Mouse (Mus musculus): ENCODE results near the gene Olfr1441. TPM values are rescaled to one million over a fixed set of nuclear protein-coding genes. Genes with fewer than 3 reads are reported as not detected.

Olfr1441 gene
- polyA plus RNA-seq, 1 experiment from 2014 or later = not detected

DNA sequence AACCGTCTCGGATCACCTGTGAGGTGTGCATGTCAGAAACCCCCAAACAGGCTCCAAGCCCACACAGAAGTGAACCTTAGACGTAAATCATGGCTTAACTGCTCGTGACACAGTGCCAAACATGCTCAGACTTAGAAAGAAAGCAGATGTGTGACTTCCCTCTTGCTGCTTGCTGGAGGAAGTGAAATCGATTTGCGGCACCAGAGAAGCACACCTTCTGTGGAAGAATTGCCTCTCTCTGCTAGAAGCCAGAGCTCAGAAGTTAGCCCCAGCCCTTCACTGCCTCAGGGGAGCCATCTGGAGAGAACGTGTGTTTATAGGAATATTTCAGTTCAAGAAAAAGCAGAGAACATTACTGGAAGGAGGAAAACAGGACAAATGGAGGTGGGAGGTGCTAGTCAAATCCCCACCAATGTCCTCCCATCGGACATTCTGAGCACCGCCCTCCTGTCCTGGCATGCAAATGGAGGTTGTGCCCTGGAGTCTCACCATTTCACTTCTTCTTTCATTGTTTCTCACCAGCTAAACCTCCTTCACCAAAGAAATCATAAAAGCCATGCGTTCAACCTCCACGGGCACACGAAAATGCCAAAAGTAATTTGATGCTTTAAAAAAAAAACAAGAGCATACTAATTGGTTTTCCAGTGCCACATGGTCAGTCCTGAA lies 40.3 kb downstream of the Olfr1441 start:
- H3K4me1 ChIP-seq (ENCODE audit: control insufficient read depth, insufficient read depth, low read length) = no peaks in the 10 kb centered on the region
- H3K4me3 ChIP-seq (ENCODE audit: low read depth, low read length) = no peak overlapping the region
- H3K4me2 ChIP-seq (ENCODE audit: low read depth, severe bottlenecking) = peak overlapping the region; percentile 15; the same call in 1 of the 2 replicates
- 45% methylated on average over 12 of the region's 12 CpGs for WGBS
- peak overlapping the region; percentile 42; the same call in 1 of the 2 replicates for H3K27ac ChIP-seq (replicated peaks; ENCODE audit: low read depth, low read length)
- DNase-seq (ENCODE audit: low spot score) (peak; percentile 54), ATAC-seq (ENCODE audit: insufficient number of reproducible peaks, low FRiP score, low TSS enrichment, low read depth) (peak; percentile 39; the same call in 1 of the 2 replicates)
- H3K9me3 ChIP-seq (ENCODE audit: control insufficient read depth, low read length) = no peaks in the 10 kb centered on the region
- no peaks in the 10 kb centered on the region for H3K27me3 ChIP-seq (ENCODE audit: control insufficient read depth, insufficient read depth, low read length)
- no peaks in the 10 kb centered on the region for H3K36me3 ChIP-seq (ENCODE audit: control insufficient read depth, insufficient read depth, low read length)
- H3K9ac ChIP-seq (ENCODE audit: low read length) = no peak overlapping the region

DNA sequence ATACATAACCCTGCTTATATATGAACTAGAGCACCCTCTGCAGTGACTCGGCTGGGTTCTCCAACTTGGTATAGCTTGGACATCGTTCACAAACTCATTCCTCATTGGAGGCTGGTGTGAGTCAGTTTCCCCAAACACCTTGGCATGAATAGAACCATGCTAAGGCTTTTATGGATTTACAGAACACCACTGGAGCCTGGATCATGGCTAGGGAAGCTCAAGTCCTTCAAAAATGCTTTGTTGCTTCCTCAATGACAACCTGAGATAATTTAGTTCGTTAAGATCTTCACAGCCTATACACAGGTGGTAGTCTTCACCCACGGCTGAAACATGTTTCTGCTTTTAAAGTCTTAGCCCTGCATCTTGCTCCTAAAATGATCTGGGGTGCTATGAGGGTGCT lies 42.3 kb downstream of the Olfr1441 start:
- Histone ChIP-seq H3K9me3 (ENCODE audit: control insufficient read depth, low read length) (no peaks in the 10 kb centered on the region), H3K4me1 (ENCODE audit: control insufficient read depth, insufficient read depth, low read length) (no peaks in the 10 kb centered on the region), H3K36me3 (ENCODE audit: control insufficient read depth, insufficient read depth, low read length) (no peaks in the 10 kb centered on the region), H3K4me3 (ENCODE audit: low read depth, low read length) (no peak overlapping the region), H3K4me2 (ENCODE audit: low read depth, severe bottlenecking) (no peak overlapping the region), H3K9ac (ENCODE audit: low read length) (no peak overlapping the region), H3K27ac (replicated peaks; ENCODE audit: low read depth, low read length) (no peak overlapping the region), H3K27me3 (ENCODE audit: control insufficient read depth, insufficient read depth, low read length) (no peaks in the 10 kb centered on the region)
- DNase-seq (ENCODE audit: low spot score) (no peak), ATAC-seq (ENCODE audit: insufficient number of reproducible peaks, low FRiP score, low TSS enrichment, low read depth) (no peak)
- 74% methylated on average over 4 of the region's 4 CpGs for WGBS

DNA sequence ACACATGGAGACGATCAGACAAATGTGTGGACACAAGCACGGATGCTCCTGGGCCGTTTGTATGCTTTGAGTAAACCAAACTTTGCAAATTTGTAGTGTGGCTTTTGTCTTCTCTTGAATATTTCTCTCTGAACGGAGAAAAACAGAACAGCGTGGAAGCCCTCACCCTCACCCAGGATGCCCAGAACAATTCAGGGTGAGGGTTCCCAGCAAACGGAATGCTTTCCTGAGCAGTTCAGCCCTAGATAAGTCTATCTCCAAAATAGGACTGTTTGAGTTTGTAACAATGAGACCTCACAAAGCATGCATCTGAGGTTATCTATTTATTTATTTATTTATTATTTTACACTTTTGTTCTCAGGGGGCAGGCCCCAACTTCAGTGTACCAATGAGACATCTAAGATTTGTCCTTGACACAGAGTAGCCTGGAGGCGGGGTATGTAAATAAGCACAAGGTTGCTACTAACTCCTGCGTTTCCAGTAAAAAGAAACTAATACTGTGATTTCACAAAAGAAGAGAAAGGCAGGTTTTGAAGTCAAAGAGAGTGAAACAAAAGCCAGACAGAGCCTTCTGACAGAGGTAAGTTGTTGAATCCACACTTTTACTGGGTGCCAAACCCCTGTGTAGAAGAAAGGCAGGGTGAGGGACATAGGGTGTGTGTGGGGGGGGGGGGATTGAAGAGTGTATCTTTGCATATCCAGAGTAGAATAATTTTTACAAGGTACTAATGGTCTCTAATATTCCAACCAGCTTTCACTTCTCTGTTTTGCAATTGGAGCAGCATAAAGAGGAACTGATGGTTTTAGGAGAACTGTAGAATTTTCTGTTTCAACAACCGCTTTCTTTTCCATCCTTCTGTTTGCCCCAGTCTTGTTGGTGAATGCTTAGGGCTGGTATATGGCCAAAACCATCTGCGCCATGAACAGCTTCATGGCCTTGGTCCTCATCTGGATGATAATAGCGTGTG lies 43.3 kb downstream of the Olfr1441 start, which contains the start of gene Mpeg1:
Gene Mpeg1 (plus strand): TSS at position 498 of the 968 bp plus-strand sequence.
- no peak within 1 kb of the TSS for H3K9ac ChIP-seq (ENCODE audit: low read length)
- no peaks in the 10 kb centered on the region for H3K4me1 ChIP-seq (ENCODE audit: control insufficient read depth, insufficient read depth, low read length)
- H3K27ac ChIP-seq (replicated peaks; ENCODE audit: low read depth, low read length) = no peak within 1 kb of the TSS
- ATAC-seq (ENCODE audit: insufficient number of reproducible peaks, low FRiP score, low TSS enrichment, low read depth) (no peak), DNase-seq (ENCODE audit: low spot score) (no peak)
- 86% methylated on average over 11 of the region's 11 CpGs for WGBS
- H3K4me2 ChIP-seq (ENCODE audit: low read depth, severe bottlenecking) = no peak within 1 kb of the TSS
- H3K36me3 ChIP-seq (ENCODE audit: control insufficient read depth, insufficient read depth, low read length) = no peaks in the 10 kb centered on the region
- no peaks in the 10 kb centered on the region for H3K9me3 ChIP-seq (ENCODE audit: control insufficient read depth, low read length)
- H3K4me3 ChIP-seq (ENCODE audit: low read depth, low read length) = no peak within 1 kb of the TSS
- H3K27me3 ChIP-seq (ENCODE audit: control insufficient read depth, insufficient read depth, low read length) = no peaks in the 10 kb centered on the region

DNA sequence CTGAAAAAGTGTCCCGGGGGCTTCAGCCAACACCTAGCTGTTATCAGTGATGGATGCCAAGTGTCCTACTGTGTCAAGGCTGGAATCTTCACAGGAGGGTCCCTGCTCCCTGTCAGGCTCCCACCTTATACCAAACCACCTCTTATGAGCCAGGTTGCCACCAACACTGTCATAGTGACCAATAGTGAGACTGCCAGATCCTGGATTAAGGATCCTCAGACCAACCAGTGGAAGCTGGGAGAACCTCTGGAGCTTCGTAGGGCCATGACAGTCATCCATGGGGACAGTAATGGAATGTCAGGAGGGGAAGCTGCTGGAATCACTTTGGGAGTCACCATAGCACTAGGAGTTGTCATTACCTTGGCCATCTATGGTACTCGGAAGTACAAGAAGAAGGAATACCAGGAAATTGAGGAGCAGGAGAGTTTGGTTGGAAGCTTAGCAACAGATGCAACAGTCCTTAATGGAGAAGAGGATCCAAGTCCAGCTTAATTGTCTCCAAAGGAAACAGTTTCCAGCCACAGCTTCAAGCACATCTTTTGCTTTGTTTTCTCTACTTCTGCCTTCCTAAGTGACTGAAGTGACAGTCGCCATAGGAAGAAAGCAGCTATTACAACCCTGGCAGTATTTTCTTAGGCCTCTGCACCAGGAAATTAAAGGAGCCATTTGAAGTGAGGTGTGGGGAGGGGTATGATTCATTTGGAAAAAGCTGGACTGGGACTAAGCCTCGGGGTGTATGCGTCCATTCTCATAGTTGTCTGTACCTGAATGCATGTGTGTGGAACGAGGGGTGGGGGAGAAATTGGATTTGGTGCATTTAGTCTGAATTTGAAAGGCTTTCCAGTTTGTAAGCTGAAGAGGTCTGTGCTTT lies 45.9 kb downstream of the Olfr1441 start:
- Histone ChIP-seq H3K4me2 (ENCODE audit: low read depth, severe bottlenecking) (no peak overlapping the region), H3K9ac (ENCODE audit: low read length) (no peak overlapping the region), H3K36me3 (ENCODE audit: control insufficient read depth, insufficient read depth, low read length) (no peaks in the 10 kb centered on the region), H3K4me3 (ENCODE audit: low read depth, low read length) (no peak overlapping the region), H3K27me3 (ENCODE audit: control insufficient read depth, insufficient read depth, low read length) (no peaks in the 10 kb centered on the region), H3K9me3 (ENCODE audit: control insufficient read depth, low read length) (no peaks in the 10 kb centered on the region), H3K4me1 (ENCODE audit: control insufficient read depth, insufficient read depth, low read length) (no peaks in the 10 kb centered on the region), H3K27ac (replicated peaks; ENCODE audit: low read depth, low read length) (no peak overlapping the region)
- ATAC-seq (ENCODE audit: insufficient number of reproducible peaks, low FRiP score, low TSS enrichment, low read depth) (no peak), DNase-seq (ENCODE audit: low spot score) (no peak)
- 79% methylated on average over 7 of the region's 7 CpGs for WGBS

DNA sequence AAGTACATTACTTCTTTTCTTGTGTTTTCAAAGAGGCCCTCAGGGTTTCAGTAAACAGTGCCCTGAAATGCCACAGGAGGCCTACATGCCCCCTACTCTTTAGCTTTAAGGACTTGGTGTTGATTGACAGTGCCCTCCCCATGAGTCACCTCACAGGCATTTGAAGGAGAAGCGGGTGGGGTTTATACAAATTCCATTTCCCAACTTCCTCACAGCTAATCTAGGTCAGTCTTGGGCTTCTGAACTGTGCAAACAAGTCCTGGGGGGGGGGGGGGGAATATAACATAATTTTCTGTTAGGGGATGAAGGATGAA lies 46.4 kb downstream of the Olfr1441 start:
- H3K27me3 ChIP-seq (ENCODE audit: control insufficient read depth, insufficient read depth, low read length) = no peaks in the 10 kb centered on the region
- H3K4me1 ChIP-seq (ENCODE audit: control insufficient read depth, insufficient read depth, low read length) = no peaks in the 10 kb centered on the region
- no peak overlapping the region for H3K27ac ChIP-seq (replicated peaks; ENCODE audit: low read depth, low read length)
- WGBS = 68% methylated on average over 1 of the region's 1 CpGs
- ATAC-seq (ENCODE audit: insufficient number of reproducible peaks, low FRiP score, low TSS enrichment, low read depth) (no peak), DNase-seq (ENCODE audit: low spot score) (no peak)
- H3K36me3 ChIP-seq (ENCODE audit: control insufficient read depth, insufficient read depth, low read length) = no peaks in the 10 kb centered on the region
- H3K9me3 ChIP-seq (ENCODE audit: control insufficient read depth, low read length) = no peaks in the 10 kb centered on the region
- H3K4me2 ChIP-seq (ENCODE audit: low read depth, severe bottlenecking) = no peak overlapping the region
- H3K4me3 ChIP-seq (ENCODE audit: low read depth, low read length) = no peak overlapping the region
- H3K9ac ChIP-seq (ENCODE audit: low read length) = no peak overlapping the region

DNA sequence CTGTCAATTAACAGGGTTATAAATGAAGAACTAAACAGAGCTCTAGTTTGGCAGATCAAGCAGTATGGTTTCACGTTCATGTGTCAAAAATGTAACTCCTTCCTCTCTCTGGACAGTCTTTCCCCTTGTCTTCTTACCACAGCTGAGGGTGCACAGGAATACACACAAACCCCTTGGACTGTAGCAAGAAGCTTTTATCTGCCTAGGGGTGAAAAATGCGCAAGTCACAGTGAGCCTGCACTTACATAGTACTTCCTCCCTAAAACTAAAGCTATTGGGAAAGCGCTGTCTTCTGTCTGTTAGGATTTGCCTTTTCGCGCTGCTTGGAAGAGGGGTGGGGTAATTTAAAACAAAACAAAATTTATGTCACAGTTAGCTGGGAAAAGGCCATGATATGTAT lies 46.9 kb downstream of the Olfr1441 start:
- 84% methylated on average over 5 of the region's 5 CpGs for WGBS
- Histone ChIP-seq H3K4me3 (ENCODE audit: low read depth, low read length) (no peak overlapping the region), H3K9ac (ENCODE audit: low read length) (no peak overlapping the region), H3K4me2 (ENCODE audit: low read depth, severe bottlenecking) (no peak overlapping the region), H3K9me3 (ENCODE audit: control insufficient read depth, low read length) (no peaks in the 10 kb centered on the region), H3K27me3 (ENCODE audit: control insufficient read depth, insufficient read depth, low read length) (no peaks in the 10 kb centered on the region), H3K27ac (replicated peaks; ENCODE audit: low read depth, low read length) (no peak overlapping the region), H3K4me1 (ENCODE audit: control insufficient read depth, insufficient read depth, low read length) (no peaks in the 10 kb centered on the region), H3K36me3 (ENCODE audit: control insufficient read depth, insufficient read depth, low read length) (no peaks in the 10 kb centered on the region)
- no peak for ATAC-seq (ENCODE audit: insufficient number of reproducible peaks, low FRiP score, low TSS enrichment, low read depth)
- DNase-seq (ENCODE audit: low spot score) = no peak

DNA sequence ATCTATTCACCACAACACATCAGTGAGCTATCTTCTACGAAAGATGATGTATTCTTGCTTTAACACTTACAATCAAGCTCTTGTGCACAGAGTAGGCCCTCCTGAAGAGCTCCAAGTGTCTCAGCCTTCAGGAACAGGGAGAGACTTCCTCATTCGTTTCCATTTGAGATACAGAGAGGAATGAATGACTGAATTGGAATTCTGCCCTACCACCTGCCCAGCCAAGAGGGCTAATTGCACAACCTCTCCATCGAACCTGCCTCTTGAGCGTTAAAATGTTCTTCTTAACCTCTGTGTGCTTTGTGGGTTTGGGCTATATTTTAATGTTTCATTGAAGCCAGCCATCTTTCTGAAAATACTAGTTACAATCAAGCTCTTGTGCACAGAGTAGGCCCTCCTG lies 47.4 kb downstream of the Olfr1441 start:
- Histone ChIP-seq H3K9me3 (ENCODE audit: control insufficient read depth, low read length) (no peaks in the 10 kb centered on the region), H3K4me1 (ENCODE audit: control insufficient read depth, insufficient read depth, low read length) (no peaks in the 10 kb centered on the region), H3K36me3 (ENCODE audit: control insufficient read depth, insufficient read depth, low read length) (no peaks in the 10 kb centered on the region), H3K4me2 (ENCODE audit: low read depth, severe bottlenecking) (no peak overlapping the region), H3K27me3 (ENCODE audit: control insufficient read depth, insufficient read depth, low read length) (no peaks in the 10 kb centered on the region), H3K9ac (ENCODE audit: low read length) (no peak overlapping the region), H3K27ac (replicated peaks; ENCODE audit: low read depth, low read length) (no peak overlapping the region), H3K4me3 (ENCODE audit: low read depth, low read length) (no peak overlapping the region)
- no peak for DNase-seq (ENCODE audit: low spot score)
- 82% methylated on average over 4 of the region's 4 CpGs for WGBS
- ATAC-seq (ENCODE audit: insufficient number of reproducible peaks, low FRiP score, low TSS enrichment, low read depth) = no peak

DNA sequence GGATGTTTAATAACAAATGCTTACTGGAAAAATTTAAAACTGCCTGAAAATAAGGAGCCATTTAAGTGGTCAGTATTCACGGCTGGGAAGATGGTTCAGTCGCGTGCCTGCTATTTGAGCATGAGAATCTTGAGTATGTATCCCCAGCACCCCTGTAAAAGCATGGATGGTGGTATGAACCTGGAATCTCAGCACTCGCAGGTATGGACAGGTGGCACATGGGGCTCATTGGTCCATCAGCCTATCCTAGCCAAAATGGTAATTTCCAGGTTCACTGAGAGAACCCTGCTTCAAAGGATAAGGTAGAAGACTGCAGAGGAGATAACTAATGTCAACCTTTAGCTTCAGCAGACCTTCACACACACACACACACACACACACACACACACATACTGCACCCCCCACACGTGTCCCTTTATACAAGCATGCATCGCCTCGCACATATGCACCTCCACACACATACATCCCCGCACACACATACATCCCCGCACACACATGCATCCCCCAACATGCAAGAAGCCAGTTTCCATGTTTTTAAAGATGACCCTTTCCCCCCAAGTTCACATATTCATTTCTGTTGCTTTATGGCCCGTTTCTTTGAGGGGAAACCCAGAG lies 48.4 kb downstream of the Olfr1441 start:
- Histone ChIP-seq H3K27ac (replicated peaks; ENCODE audit: low read depth, low read length) (no peak overlapping the region), H3K9me3 (ENCODE audit: control insufficient read depth, low read length) (no peaks in the 10 kb centered on the region), H3K4me3 (ENCODE audit: low read depth, low read length) (no peak overlapping the region), H3K9ac (ENCODE audit: low read length) (no peak overlapping the region), H3K36me3 (ENCODE audit: control insufficient read depth, insufficient read depth, low read length) (no peaks in the 10 kb centered on the region), H3K4me1 (ENCODE audit: control insufficient read depth, insufficient read depth, low read length) (no peaks in the 10 kb centered on the region), H3K27me3 (ENCODE audit: control insufficient read depth, insufficient read depth, low read length) (no peaks in the 10 kb centered on the region), H3K4me2 (ENCODE audit: low read depth, severe bottlenecking) (no peak overlapping the region)
- no peak for ATAC-seq (ENCODE audit: insufficient number of reproducible peaks, low FRiP score, low TSS enrichment, low read depth)
- no peak for DNase-seq (ENCODE audit: low spot score)
- 92% methylated on average over 10 of the region's 10 CpGs for WGBS

Data from limb, embryonic 11.5 days (tissue).